Mouse (Mus musculus): Measurements from ENCODE around the gene Htr1a.

Gene Htr1a

DNA sequence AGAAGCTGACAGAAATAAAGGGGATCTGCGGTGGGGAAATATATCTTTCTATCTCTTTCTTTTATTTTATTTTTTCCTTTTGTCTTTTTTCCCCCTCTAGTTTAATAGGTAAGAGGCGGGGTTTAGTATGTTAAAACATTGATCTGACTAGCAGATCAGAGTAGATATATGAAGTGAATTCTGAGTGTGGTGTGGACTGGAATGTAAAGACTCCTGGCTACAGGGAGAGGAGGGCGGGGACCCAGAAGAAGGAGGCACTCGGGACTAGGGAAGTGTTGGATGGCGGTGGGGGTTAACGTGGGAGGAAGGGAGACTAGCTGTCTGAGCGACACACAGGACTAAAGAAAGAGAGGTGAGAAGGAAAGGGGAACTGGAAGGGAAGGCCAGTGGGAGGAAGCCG, at the start of gene Htr1a:
Htr1a (plus strand) TSS at position 301 of the 400 bp plus-strand sequence.
- no peak for DNase-seq

DNA sequence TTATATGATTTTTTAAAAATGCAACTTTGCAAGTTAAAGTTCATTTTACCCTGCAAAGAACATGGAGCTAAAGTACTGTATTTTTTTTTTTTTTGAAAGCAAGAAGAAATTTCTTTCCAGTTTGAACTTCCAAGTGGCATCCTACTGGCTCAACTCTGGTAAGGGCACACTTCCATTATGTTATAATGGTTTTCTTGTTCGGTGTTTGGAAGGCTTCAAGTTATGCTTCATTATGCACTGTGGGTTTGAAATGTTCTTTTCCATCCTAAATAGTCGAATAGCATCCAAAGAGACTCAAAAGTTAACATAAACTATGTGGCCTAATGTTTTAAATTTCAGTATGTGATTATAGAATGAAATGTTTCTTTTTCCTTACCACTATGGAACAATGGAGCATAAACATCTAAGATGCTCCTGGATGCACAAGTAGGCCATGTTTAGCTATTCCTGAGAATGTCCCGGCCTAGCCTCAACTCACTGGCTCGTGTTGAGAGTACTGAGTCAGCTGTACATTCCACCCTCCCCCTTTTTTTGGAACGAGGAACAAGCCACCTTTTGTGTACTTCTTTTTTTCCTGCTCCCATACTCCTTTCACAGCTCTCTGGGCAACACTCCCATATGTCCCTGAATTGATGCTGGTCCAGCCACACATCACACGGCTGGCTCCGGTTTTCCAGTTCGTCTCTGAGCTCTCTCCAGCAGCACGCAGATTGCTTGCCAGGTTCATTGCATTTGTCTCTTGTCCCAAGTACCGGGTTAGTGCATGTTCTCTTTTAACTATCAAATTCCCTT, 31.7 kb upstream of the Htr1a start:
- DNase-seq, result no peak

DNA sequence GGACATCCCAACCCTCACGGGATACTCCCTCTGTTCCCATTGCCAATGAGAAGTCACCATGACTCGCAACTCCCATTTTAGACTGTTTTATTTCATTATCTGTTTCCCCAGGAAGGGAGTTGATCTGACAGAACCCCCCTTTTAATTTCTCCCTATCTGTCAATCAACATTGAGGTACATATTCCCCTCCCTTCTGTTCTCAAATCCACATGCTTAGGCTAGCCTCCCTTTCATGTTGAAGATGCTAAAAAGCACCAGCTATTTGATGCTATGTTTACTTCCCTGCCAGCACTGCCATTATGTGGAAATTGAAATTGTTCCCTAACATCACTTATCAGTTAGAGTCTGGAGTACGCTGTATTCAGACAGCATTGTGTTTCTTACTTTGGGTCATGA, 31.1 kb upstream of the Htr1a start:
- DNase-seq, result no peak

DNA sequence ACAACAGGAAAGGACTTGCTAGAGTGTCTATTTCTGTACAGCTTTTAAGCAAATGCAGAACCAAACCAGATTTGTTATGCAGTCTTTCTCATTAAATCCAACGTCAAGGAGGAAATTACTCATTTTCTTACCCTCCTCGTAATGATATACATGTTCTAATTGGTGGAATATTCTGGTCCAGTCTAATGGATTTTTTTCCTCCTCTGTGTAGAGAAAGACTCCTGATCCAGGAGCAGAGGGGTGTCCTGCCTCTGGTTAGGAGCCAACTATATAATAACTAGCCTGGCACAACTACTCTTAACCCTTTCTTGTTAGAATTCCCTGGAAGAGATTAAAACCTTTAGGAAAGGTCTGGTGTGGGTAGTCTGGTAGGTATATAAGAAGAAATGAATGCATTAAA, 10.3 kb upstream of the Htr1a start:
- no peak for DNase-seq

DNA sequence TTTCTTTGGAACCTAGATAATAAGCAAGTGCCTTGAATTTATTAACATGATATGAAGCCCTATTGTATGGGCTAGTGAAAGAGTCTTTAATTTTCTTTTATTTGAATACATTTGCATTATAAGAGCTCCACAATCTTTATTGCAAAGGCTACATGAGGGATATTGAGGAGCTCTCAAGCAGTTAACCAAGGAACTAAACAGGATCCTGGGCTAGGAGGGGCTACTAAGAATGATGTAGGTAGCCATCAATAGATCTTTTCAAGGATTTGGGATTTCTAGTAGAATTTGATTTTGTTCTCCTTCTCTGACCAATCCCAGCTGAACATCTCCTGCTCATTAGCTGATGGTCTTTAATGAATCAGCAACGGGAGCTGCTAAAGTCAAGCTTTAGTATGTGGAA, 9.8 kb upstream of the Htr1a start:
- DNase-seq, result no peak

GRCm38 (mm10) chr13:105442576-105442975, 863 bp upstream of the Htr1a start:
- DNase-seq, result no peak

DNA sequence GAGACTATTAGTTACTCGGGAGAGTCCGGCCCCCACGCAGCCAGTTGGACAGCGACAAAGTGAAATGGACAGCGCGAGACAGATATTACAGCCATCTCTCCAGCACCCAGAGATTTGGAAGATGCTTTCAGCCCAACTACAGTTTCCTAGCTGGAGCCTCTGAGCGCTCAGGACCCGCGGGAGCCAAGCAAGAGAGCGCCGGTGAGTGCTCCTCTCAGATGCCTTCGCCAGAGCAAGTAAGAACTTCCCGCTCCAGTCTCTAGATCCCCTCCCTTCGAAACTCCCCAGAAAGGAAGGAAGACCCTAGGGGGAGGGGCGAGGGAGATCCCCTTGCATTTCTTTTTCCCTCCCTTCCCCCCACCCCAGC, 415 bp downstream of the Htr1a start:
- no peak for DNase-seq

DNA sequence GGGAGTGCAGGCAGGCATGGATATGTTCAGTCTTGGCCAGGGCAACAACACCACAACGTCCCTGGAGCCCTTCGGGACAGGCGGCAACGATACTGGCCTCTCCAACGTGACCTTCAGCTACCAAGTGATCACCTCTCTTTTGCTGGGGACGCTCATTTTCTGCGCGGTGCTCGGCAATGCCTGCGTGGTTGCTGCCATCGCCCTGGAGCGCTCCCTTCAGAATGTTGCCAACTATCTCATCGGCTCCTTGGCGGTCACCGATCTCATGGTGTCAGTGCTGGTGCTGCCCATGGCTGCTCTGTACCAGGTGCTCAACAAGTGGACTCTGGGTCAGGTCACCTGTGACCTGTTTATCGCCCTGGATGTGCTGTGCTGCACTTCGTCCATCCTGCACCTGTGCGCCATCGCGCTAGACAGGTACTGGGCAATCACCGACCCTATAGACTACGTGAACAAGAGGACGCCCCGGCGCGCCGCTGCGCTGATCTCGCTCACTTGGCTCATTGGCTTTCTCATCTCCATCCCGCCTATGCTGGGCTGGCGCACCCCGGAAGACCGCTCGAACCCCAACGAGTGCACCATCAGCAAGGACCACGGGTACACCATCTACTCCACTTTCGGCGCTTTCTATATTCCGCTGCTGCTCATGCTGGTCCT, 927 bp downstream of the Htr1a start:
- DNase-seq, result no peak

GRCm38 (mm10) chr13:105444895-105445281, 1.4 kb downstream of the Htr1a start:
- no peak for DNase-seq

GRCm38 (mm10) chr13:105446239-105446638, 2.8 kb downstream of the Htr1a start:
- DNase-seq, result no peak

GRCm38 (mm10) chr13:105447695-105448094, 4.3 kb downstream of the Htr1a start:
- DNase-seq, result no peak

- no peak for DNase-seq
Measured at GRCm38 (mm10) chr13:105451536-105451935, 8.1 kb downstream of the Htr1a start.

All from cerebellum, adult 8-10 months (tissue).